Mouse (Mus musculus) right cerebral cortex, postnatal 4 days (tissue): Measurements from ENCODE around the gene Dnajb13.
"Not testable (repeated sequence)": the region's sequence is repeated elsewhere in the genome, so short reads cannot be mapped to it uniquely, and the experiment has no call there.

Source experiments
- DNase-seq: peaks from one replicate; pipeline ENCODE4 v3.0.0-alpha.2; 2022

Gene Dnajb13

GRCm38 (mm10) chr7:100484493-100484892, 30.3 kb downstream of the Dnajb13 start:
- DNase-seq, result no peak

GRCm38 (mm10) chr7:100482046-100482445, 32.7 kb downstream of the Dnajb13 start:
- not testable (repeated sequence) for DNase-seq

- no peak for DNase-seq
Measured at GRCm38 (mm10) chr7:100480175-100480574, 34.6 kb downstream of the Dnajb13 start.

- no peak for DNase-seq
Measured at GRCm38 (mm10) chr7:100479823-100480164, 35.0 kb downstream of the Dnajb13 start.

GRCm38 (mm10) chr7:100479100-100479822, 35.5 kb downstream of the Dnajb13 start:
- DNase-seq, result no peak

GRCm38 (mm10) chr7:100474680-100475079, 40.1 kb downstream of the Dnajb13 start:
- DNase-seq, result no peak

GRCm38 (mm10) chr7:100473846-100474454, 40.8 kb downstream of the Dnajb13 start:
- no peak for DNase-seq

- DNase-seq, result no peak
Measured at GRCm38 (mm10) chr7:100472777-100473176, 42.0 kb downstream of the Dnajb13 start, which contains the start of gene Ucp3. TSS of gene Ucp3 (plus strand) at chr7:100472990.

- DNase-seq, result no peak
Measured at GRCm38 (mm10) chr7:100471407-100471797, 43.4 kb downstream of the Dnajb13 start.

GRCm38 (mm10) chr7:100470796-100471406, 43.9 kb downstream of the Dnajb13 start:
- DNase-seq, result no peak

GRCm38 (mm10) chr7:100469502-100469901, 45.3 kb downstream of the Dnajb13 start:
- no peak for DNase-seq

GRCm38 (mm10) chr7:100468761-100469160, 46.0 kb downstream of the Dnajb13 start:
- no peak for DNase-seq

GRCm38 (mm10) chr7:100466781-100467510, 47.8 kb downstream of the Dnajb13 start:
- no peak for DNase-seq

- DNase-seq, result no peak
Measured at GRCm38 (mm10) chr7:100465656-100466309, 49.0 kb downstream of the Dnajb13 start.

GRCm38 (mm10) chr7:100465248-100465647, 49.5 kb downstream of the Dnajb13 start:
- DNase-seq, result no peak

- DNase-seq, result no peak
Measured at GRCm38 (mm10) chr7:100464248-100464647, 50.5 kb downstream of the Dnajb13 start.

- DNase-seq, result no peak
Measured at GRCm38 (mm10) chr7:100463757-100464156, 51.0 kb downstream of the Dnajb13 start.

GRCm38 (mm10) chr7:100463194-100463593, 51.6 kb downstream of the Dnajb13 start:
- DNase-seq, result no peak

GRCm38 (mm10) chr7:100461621-100462151, 53.1 kb downstream of the Dnajb13 start:
- no peak for DNase-seq

- DNase-seq, result no peak
Measured at GRCm38 (mm10) chr7:100459862-100460261, 54.9 kb downstream of the Dnajb13 start.

- DNase-seq, result no peak
Measured at GRCm38 (mm10) chr7:100458153-100458552, 56.6 kb downstream of the Dnajb13 start.
